Mouse (Mus musculus) heart, postnatal 0 days (tissue): ENCODE results near the gene Frmpd1.

ENCODE experiments used
- CTCF ChIP-seq: IDR thresholded peaks from 2 replicates; pipeline ENCODE4 v1.5.1; 2016; ENCODE audit warnings: antibody characterized with exemption, control low read depth, low read depth
- EP300 ChIP-seq: IDR thresholded peaks from 2 replicates; pipeline ENCODE4 v1.6.1; 2016; ENCODE audit warnings: antibody characterized with exemption, low read depth

DNA sequence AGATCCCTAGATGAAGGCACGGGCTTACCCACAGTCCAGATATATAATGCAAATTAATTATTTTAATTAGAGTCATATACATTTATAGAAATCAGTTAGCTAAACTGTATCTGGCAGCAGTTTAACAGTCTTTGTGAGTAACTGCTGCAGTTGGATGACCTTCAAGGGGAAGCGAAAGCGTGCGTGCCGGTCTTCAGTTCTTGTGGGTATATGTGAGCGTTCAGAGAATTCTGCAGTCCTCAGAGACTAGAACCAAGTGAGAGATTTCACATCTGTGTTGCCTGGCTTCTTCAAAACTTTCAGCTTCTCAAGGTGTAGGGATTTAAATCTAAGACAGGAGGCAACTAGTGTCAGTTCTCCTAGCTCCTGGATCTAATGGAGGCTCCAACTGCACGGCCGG is 35.3 kb downstream of the Frmpd1 start:
- TF ChIP-seq EP300 = no peak
- no peak for TF ChIP-seq CTCF
